Mouse (Mus musculus): ENCODE results near the gene Ghrhr. TPM values are rescaled to one million over a fixed set of nuclear protein-coding genes. Genes with fewer than 3 reads are reported as not detected.

Ghrhr gene
- polyA plus RNA-seq, 1 experiment from 2014 or later, result not detected

DNA sequence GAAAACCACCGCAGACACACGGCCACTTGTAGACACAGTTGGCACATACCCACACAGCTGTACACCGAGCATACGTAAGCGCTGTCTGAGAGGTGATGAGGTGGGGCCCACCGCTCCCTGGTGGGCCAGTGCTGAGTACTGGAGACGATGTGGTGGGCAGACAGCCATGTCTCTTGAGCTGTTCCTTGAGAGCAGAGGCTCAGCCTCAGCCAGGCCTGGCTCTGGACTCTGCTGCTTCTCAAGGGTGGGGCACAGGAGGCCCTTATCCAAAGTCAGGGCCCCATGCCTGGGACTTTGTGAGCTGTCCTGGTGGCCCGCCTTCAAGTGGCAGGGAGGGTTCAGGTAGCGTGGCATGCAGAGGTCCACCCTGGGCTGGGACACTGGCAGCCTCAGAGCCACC, 33.8 kb upstream of the Ghrhr start:
- Histone ChIP-seq H3K27me3 (no peaks in the 10 kb centered on the region), H3K4me1 (replicated peaks) (0 out of 2 replicates have a peak, but pooled peaks cover 12% of the 10 kb centered on the region), H3K9me3 (no peaks in the 10 kb centered on the region), H3K9ac (no peak overlapping the region), H3K36me3 (no peaks in the 10 kb centered on the region), H3K4me2 (no peak overlapping the region), H3K4me3 (no peak overlapping the region), H3K27ac (replicated peaks) (no peak overlapping the region)
- 81% methylated on average over 9 of the region's 9 CpGs for WGBS
- 0 out of 2 replicates have a peak, but pooled peaks have one; percentile 27 for ATAC-seq (ENCODE audit: low read depth)

DNA sequence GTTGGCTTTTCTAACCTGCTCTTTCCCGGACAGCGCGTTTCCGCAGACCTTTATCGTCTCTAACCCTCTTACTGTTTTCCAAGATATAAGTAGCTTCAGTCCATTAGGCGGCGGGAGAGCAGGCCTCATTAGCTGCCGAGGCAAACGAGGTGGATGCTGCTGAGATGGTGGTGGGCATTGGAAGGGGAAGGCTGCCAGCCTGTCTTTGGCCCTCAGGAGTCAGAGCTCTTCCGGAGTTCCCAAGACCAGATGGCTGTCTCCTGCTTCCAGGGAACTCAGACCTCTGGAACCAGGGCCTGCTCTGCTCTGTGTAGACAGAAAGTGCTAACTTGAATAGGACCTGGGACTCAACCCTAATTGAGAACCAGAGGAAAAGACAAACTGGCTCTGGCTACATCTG, 32.6 kb upstream of the Ghrhr start:
- no peak for ATAC-seq (ENCODE audit: low read depth)
- H3K27ac ChIP-seq (replicated peaks), result no peak overlapping the region

DNA sequence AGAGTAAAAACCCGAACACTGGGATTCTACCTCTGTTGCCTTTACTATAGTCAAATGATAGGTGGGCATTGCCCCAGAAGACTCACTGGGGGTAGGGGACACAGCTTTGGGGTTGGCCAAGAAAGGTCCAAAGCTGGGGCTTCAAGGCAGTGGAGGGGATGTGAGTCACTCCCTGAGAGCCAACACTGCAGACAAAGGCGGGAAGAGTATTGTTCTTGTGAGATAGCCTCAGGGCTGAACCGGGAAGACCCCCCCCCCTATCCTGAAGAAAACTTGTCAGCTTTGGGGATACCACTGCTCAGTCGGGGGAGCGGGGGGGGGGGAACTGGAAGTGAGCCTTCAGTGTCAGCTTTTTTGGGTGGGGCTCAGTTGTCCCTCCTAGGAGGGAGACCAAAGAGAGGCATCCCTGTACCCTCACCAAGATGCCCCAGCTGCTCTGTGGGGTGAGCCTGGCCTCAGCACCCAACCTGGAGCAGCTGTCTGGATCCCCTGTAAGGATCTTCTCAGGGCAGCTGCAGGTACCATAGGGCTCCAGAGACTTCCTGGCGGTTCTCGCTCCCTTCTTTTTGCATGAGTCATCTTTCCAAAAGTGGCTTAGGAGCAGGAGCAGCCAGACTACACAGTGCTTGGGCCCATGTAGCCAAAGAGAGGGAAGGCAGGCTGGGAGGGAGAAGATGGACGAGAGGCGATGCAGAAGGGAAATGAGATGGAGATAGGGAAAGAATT, 31.6 kb upstream of the Ghrhr start:
- ATAC-seq (ENCODE audit: low read depth), result no peak
- WGBS, result 90% methylated on average over 9 of the region's 9 CpGs

More for the DNA sequence above, 32.6 kb upstream of the Ghrhr start:
- Histone ChIP-seq H3K4me1 (replicated peaks) (0 out of 2 replicates have a peak, but pooled peaks cover 12% of the 10 kb centered on the region), H3K9ac (no peak overlapping the region), H3K4me3 (no peak overlapping the region), H3K36me3 (no peaks in the 10 kb centered on the region), H3K27me3 (no peaks in the 10 kb centered on the region), H3K9me3 (no peaks in the 10 kb centered on the region), H3K4me2 (no peak overlapping the region)
- WGBS, result 83% methylated on average over 10 of the region's 10 CpGs

DNA sequence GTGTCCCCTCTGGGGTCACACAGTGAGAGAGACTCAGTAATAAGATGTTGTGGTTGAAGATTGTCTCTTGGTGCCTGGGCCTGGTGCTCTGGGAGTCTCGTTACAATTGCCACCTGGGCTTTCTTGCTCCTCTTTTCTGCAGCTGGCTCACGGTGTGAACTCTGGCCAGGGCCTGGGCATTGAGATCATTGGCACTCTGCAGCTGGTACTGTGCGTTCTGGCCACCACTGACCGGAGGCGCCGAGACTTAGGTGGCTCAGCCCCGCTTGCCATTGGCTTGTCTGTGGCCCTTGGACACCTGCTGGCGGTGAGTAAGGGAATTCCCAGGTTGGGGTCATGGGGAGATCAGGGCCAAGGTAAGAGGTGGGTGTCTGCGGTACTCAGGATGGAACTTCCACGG, 30.8 kb upstream of the Ghrhr start:
- H3K4me2 ChIP-seq, result no peak overlapping the region
- WGBS, result 89% methylated on average over 10 of the region's 10 CpGs

More for the DNA sequence above, 31.6 kb upstream of the Ghrhr start:
- Histone ChIP-seq H3K36me3 (no peaks in the 10 kb centered on the region), H3K4me1 (replicated peaks) (0 out of 2 replicates have a peak, but pooled peaks cover 12% of the 10 kb centered on the region), H3K4me2 (no peak overlapping the region), H3K9me3 (no peaks in the 10 kb centered on the region), H3K4me3 (no peak overlapping the region), H3K9ac (no peak overlapping the region), H3K27ac (replicated peaks) (no peak overlapping the region), H3K27me3 (no peaks in the 10 kb centered on the region)

DNA sequence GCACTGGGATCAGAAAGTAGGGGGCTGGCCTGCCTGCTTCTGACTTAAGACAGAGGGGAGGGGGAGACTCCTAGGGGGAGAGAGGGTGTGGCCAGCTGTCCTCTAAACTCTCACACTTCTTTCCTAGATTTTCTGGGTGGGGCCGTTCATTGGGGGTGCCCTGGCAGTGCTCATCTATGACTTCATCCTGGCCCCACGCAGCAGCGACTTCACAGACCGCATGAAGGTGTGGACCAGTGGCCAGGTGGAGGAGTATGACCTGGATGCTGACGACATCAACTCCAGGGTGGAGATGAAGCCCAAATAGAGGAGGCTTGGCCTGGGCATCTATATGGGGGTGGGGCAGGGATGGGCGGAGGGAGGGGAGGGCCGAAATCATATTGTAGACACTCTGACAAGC, 29.6 kb upstream of the Ghrhr start:
- H3K4me1 ChIP-seq (replicated peaks), result 0 out of 2 replicates have a peak, but pooled peaks cover 8% of the 10 kb centered on the region
- H3K9me3 ChIP-seq, result peaks cover 10% of the 10 kb centered on the region; the same call in 1 of the 2 replicates
- no peaks in the 10 kb centered on the region for H3K36me3 ChIP-seq
- H3K4me3 ChIP-seq, result no peak overlapping the region
- no peak overlapping the region for H3K9ac ChIP-seq
- no peak for ATAC-seq (ENCODE audit: low read depth)
- H3K4me2 ChIP-seq, result no peak overlapping the region
- no peaks in the 10 kb centered on the region for H3K27me3 ChIP-seq
- 91% methylated on average over 7 of the region's 7 CpGs for WGBS
- no peak overlapping the region for H3K27ac ChIP-seq (replicated peaks)

More for the DNA sequence above, 30.8 kb upstream of the Ghrhr start:
- ATAC-seq (ENCODE audit: low read depth), result no peak
- no peak overlapping the region for H3K27ac ChIP-seq (replicated peaks)
- H3K9me3 ChIP-seq, result peaks cover 6% of the 10 kb centered on the region; the same call in 1 of the 2 replicates
- no peak overlapping the region for H3K9ac ChIP-seq
- no peaks in the 10 kb centered on the region for H3K36me3 ChIP-seq
- H3K27me3 ChIP-seq, result no peaks in the 10 kb centered on the region
- H3K4me1 ChIP-seq (replicated peaks), result 0 out of 2 replicates have a peak, but pooled peaks cover 12% of the 10 kb centered on the region
- no peak overlapping the region for H3K4me3 ChIP-seq

DNA sequence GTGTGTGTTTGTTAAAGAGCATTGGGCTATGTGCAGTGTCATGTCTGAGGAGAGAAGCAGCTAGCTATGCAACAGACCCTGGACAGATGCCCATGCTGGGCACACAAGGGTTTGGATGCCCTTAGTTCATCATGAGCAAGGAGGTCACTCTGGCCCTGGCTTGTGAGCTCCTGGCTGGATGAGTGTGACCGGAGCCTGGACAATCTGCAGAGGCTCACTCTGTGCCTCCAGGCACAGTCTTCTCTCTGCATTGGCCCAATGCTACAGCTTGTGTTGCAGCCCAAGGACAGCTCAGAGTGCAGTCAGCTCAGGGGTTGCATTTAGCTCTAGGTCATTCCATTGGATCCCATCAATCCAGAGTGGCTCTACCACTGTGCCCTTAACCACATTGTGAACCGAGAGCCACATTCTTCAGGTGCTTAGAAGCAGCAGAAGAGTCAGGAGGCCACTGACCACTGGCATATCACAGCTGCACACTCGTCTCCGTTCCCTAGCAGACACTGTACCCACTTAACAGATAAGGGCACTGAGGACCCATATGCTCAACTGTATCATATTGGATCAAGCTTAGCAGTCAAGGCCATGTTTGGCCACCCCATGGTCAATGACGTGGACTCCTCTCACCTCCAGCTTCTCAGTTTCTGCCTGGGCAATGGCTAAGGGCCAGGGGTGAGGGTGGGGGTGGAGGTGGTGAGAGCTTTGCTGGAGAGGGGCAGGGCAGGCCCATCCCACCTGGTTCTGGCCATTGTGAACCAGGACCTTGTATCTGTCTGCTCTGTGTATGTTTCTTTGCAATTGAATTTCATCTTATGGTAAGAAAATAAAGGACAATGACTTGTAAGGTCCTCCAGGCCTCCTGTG, 28.2 kb upstream of the Ghrhr start:
- no peak overlapping the region for H3K4me2 ChIP-seq
- no peak for ATAC-seq (ENCODE audit: low read depth)
- H3K27ac ChIP-seq (replicated peaks), result no peak overlapping the region
- WGBS, result 84% methylated on average over 5 of the region's 5 CpGs
- no peak overlapping the region for H3K9ac ChIP-seq
- H3K9me3 ChIP-seq, result peaks cover 10% of the 10 kb centered on the region; the same call in 1 of the 2 replicates
- H3K4me1 ChIP-seq (replicated peaks), result no peaks in the 10 kb centered on the region
- H3K27me3 ChIP-seq, result no peaks in the 10 kb centered on the region
- no peaks in the 10 kb centered on the region for H3K36me3 ChIP-seq
- no peak overlapping the region for H3K4me3 ChIP-seq

DNA sequence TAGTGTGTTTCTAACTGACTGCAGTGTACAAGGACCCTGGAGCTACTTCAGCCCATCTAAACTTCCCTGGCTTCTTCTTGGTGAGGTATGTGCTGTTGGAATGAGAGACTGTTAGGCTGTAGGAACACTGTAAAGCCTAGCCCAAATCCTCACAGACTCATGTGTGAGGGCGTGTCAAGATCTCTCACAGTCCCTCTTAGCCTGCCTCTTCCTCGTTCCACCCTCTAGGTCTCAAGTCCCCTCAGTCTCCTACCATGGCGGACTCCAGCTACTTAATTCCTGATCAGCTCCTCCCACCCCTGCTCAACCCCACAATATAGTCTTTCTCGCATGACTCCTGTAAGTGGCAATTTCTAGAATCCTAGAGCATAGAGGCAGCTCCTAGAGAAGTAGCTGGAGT, 26.9 kb upstream of the Ghrhr start:
- no peak overlapping the region for H3K9ac ChIP-seq
- H3K36me3 ChIP-seq, result no peaks in the 10 kb centered on the region
- ATAC-seq (ENCODE audit: low read depth), result no peak
- WGBS, result 93% methylated on average over 4 of the region's 4 CpGs
- no peak overlapping the region for H3K4me3 ChIP-seq
- no peak overlapping the region for H3K4me2 ChIP-seq
- H3K27ac ChIP-seq (replicated peaks), result no peak overlapping the region
- peaks cover 10% of the 10 kb centered on the region; the same call in 1 of the 2 replicates for H3K9me3 ChIP-seq
- no peaks in the 10 kb centered on the region for H3K27me3 ChIP-seq
- H3K4me1 ChIP-seq (replicated peaks), result no peaks in the 10 kb centered on the region

DNA sequence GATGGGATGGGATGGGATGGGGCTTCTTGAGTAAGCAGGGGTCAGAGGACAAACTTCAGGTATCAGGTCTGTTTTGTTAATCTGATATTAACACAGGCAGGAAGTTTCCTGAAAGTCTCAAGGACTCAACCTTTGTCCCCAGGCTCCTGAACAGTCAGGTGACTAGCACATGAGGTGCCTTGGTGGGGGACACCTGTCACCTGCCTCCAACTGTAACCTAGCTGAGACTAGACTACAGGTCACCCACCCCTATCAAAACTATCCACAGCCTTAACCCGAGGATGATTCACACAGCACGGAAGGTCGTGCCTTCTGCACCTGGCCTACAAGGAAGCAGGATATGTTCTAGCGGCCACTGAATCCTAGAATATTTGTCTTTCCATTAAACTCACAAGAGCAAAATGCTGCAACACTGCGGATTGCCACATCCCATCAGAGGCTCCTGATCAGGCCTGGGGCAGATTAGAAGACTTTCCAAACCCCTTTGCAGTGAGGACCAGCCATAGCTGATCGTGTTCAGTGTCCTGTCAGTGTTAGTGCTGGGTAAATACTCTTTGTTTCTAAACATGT, 25.6 kb upstream of the Ghrhr start:
- H3K36me3 ChIP-seq, result no peaks in the 10 kb centered on the region
- H3K9me3 ChIP-seq, result peaks cover 10% of the 10 kb centered on the region; the same call in 1 of the 2 replicates
- H3K27ac ChIP-seq (replicated peaks), result no peak overlapping the region
- H3K4me2 ChIP-seq, result no peak overlapping the region
- no peaks in the 10 kb centered on the region for H3K4me1 ChIP-seq (replicated peaks)
- ATAC-seq (ENCODE audit: low read depth), result no peak
- H3K9ac ChIP-seq, result no peak overlapping the region
- no peaks in the 10 kb centered on the region for H3K27me3 ChIP-seq
- no peak overlapping the region for H3K4me3 ChIP-seq
- WGBS, result 94% methylated on average over 6 of the region's 6 CpGs

DNA sequence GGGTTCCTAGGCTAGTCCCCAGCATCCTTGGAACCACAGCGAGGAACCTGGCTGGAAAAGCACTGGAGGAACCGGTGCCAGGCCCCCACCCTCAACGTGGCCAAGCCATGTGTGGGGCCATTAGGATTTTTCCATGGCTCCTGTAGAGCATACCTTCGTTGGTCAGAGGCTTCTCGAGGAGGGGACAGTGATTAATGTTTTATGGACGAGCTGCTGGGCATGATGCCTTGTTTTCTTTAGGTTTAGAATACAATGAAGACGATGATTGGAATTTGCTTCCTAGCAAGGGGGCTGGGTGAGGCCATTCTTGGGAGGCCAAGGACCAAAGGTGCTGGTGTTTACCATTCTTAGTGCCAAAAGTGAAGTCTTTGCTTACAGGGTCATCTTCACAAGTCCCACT, 24.4 kb upstream of the Ghrhr start:
- no peak for ATAC-seq (ENCODE audit: low read depth)
- 68% methylated on average over 7 of the region's 7 CpGs for WGBS

DNA sequence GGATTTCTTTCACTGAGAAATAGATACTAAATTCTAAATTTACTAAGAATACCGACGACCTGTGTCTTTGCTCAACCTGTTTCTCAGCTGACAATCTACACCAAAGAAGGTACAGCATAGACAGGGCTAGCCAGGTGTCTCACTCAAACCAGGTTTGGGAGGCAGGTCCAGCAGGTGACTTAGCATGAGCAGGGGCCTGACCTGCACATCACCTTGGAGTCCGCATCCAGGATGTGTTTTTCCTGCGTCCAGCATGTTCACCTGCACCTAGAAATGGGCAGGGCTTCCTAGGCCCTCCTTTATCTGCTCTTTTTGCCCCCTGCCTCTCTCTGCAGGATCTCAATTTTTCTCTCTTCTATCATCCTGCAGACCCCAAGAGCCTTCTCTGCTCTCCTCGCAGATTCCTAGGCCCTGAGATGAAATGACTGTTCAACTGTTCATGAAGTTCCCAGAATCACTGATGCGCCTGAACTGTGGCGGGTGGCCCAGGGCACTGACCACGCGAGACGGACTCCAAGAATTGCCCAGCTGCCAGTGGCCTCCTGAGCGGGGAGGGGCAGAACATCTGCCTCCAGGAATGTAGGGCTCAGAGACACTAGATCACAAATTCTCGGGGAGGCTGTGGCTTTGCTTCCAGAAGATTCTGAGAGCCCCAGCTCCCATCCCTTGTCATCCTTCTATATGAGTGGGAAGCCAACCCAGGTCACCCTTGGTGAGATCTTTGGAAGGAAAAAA, 22.2 kb upstream of the Ghrhr start:
- Histone ChIP-seq H3K27me3 (no peaks in the 10 kb centered on the region), H3K9ac (no peak overlapping the region), H3K4me3 (no peak overlapping the region), H3K36me3 (no peaks in the 10 kb centered on the region), H3K4me2 (no peak overlapping the region), H3K27ac (replicated peaks) (no peak overlapping the region), H3K9me3 (peaks cover 10% of the 10 kb centered on the region; the same call in 1 of the 2 replicates), H3K4me1 (replicated peaks) (peaks cover 9% of the 10 kb centered on the region)
- no peak for ATAC-seq (ENCODE audit: low read depth)
- WGBS, result 80% methylated on average over 12 of the region's 12 CpGs

More for the DNA sequence above, 24.4 kb upstream of the Ghrhr start:
- no peak overlapping the region for H3K4me3 ChIP-seq
- no peak overlapping the region for H3K4me2 ChIP-seq
- no peak overlapping the region for H3K27ac ChIP-seq (replicated peaks)
- H3K9me3 ChIP-seq, result peaks cover 10% of the 10 kb centered on the region; the same call in 1 of the 2 replicates
- no peak overlapping the region for H3K9ac ChIP-seq
- no peaks in the 10 kb centered on the region for H3K27me3 ChIP-seq
- H3K36me3 ChIP-seq, result no peaks in the 10 kb centered on the region
- H3K4me1 ChIP-seq (replicated peaks), result no peaks in the 10 kb centered on the region

DNA sequence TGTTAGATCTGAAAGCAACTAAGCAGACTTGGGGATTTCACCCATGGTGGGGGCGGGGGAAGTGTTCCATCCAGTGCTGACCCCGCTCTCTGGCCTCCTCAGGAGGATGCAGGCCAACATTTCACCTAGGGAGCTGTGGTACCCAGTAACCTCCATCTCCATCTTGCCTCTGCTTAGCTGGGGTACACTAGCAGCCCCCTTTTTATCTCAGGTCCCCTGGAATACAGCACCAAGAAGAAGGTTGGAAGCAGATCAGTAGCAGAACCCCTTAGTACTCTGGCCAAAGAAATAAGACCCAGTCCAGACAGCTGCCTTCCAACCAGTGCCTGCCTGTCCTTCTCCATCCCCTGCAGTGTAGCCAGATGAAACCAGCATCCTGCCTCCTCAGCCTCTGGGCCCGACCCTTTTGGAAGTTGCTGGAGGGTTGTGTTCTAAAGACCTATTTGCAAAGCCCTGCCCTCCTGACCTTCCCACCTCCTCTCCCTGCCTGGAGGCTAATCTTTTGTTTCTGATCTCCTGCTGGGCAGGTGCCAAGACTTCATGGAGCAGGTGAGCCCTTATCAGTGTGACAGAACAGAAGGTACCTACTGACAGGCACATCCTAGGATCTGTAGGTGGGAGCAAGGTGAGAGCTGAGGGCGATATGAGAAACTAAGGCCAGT, 21.5 kb upstream of the Ghrhr start:
- 77% methylated on average over 4 of the region's 4 CpGs for WGBS
- Histone ChIP-seq H3K27me3 (no peaks in the 10 kb centered on the region), H3K4me2 (no peak overlapping the region), H3K27ac (replicated peaks) (no peak overlapping the region), H3K9ac (no peak overlapping the region), H3K4me3 (no peak overlapping the region), H3K9me3 (peaks cover 10% of the 10 kb centered on the region; the same call in 1 of the 2 replicates), H3K36me3 (no peaks in the 10 kb centered on the region), H3K4me1 (replicated peaks) (peaks cover 9% of the 10 kb centered on the region)
- no peak for ATAC-seq (ENCODE audit: low read depth)

Measured in neural tube, embryonic 13.5 days (tissue).